Mouse (Mus musculus) CH12.LX (cell line): Measurements from ENCODE around the gene Rassf8. TPM values are rescaled to one million over a fixed set of nuclear protein-coding genes. Genes with fewer than 3 reads are reported as not detected.

Experiments
- DNase-seq: peaks from one replicate; pipeline ENCODE4 v3.0.0-alpha.2; 2013; ENCODE audit errors: extremely low read depth
- H3K27ac ChIP-seq: 2 replicates; pipeline ENCODE4 v1.5.1; 2012; ENCODE audit warnings: low read depth, mild to moderate bottlenecking, control low read depth, moderate library complexity; ENCODE audit not compliant: insufficient read depth
- H3K27me3 ChIP-seq: replicated peaks from 2 replicates; pipeline ENCODE3; 2012; ENCODE audit warnings: inconsistent platforms
- H3K36me3 ChIP-seq, 2 experiments: replicated peaks in 1 of 2; 2 replicates each; pipeline versions ENCODE3 to v1.6.1; 2012; ENCODE audit warnings: inconsistent platforms in 1 of 2, low read length in 1 of 2, mild to moderate bottlenecking in 1 of 2, mixed read lengths in 1 of 2, moderate library complexity in 1 of 2; ENCODE audit not compliant: control insufficient read depth in 1 of 2, insufficient read depth in 1 of 2
- H3K4me1 ChIP-seq, 2 experiments: 2 replicates each; pipeline ENCODE4 v1.6.1; 2012; ENCODE audit warnings: inconsistent platforms in 1 of 2, moderate library complexity in 1 of 2; ENCODE audit not compliant: insufficient read depth in 2 of 2, control insufficient read depth in 1 of 2
- H3K4me2 ChIP-seq: 2 replicates; pipeline ENCODE4 v1.6.1; 2012; ENCODE audit warnings: low read depth, mild to moderate bottlenecking, control low read depth; ENCODE audit not compliant: poor library complexity, insufficient read depth, severe bottlenecking
- H3K4me3 ChIP-seq, 3 experiments: fragments of 150-350 bp in 1 of 3; sonication (generic) in 1 of 3; replicated peaks in 1 of 3; 2 replicates each; pipeline versions ENCODE3 to v1.5.1; 2011 to 2012; ENCODE audit warnings: low read depth in 2 of 3, low read length in 2 of 3, mild to moderate bottlenecking in 2 of 3, moderate library complexity in 2 of 3, control low read depth in 1 of 3, improper control_type of control experiment in 1 of 3, inconsistent platforms in 1 of 3, mixed read lengths in 1 of 3; ENCODE audit not compliant: poor library complexity in 1 of 3
- H3K79me2 ChIP-seq: replicated peaks from 2 replicates; pipeline ENCODE4 v1.6.1; 2012; ENCODE audit warnings: mild to moderate bottlenecking, moderate library complexity; ENCODE audit not compliant: control insufficient read depth, poor library complexity, insufficient read depth, severe bottlenecking; ENCODE audit errors: extremely low read depth
- H3K9ac ChIP-seq: 2 replicates; pipeline ENCODE4 v1.6.1; 2012; ENCODE audit warnings: low read depth, mild to moderate bottlenecking, control low read depth, moderate library complexity; ENCODE audit not compliant: insufficient read depth
- H3K9me3 ChIP-seq: replicated peaks from 2 replicates; pipeline ENCODE3; 2012; ENCODE audit warnings: low read length, inconsistent platforms, mixed read lengths
- CHD1 ChIP-seq: IDR thresholded peaks from 2 replicates; pipeline ENCODE4 v1.6.1; 2012; ENCODE audit warnings: low read depth, low read length, improper control_type of control experiment, inconsistent platforms
- CTCF ChIP-seq, 2 experiments: IDR thresholded peaks in 1 of 2; conservative IDR thresholded peaks in 1 of 2; 2 replicates each; pipeline ENCODE4 v1.5.1; 2011 to 2012; ENCODE audit warnings: low read depth in 2 of 2, low read length in 2 of 2, improper control_type of control experiment in 1 of 2, inconsistent platforms in 1 of 2, mild to moderate bottlenecking in 1 of 2, moderate library complexity in 1 of 2
- ETS1 ChIP-seq: conservative IDR thresholded peaks from 2 replicates; pipeline ENCODE4 v1.6.1; 2012; ENCODE audit warnings: low read depth, mild to moderate bottlenecking, inconsistent platforms, low read length, improper control_type of control experiment, moderate library complexity
- IRF4 ChIP-seq: IDR thresholded peaks from 2 replicates; pipeline ENCODE4 v1.6.1; 2014; ENCODE audit warnings: low read depth, mild to moderate bottlenecking, inconsistent platforms, low read length, improper control_type of control experiment
- JUN ChIP-seq: IDR thresholded peaks from 2 replicates; pipeline ENCODE4 v1.6.1; 2011; ENCODE audit warnings: low read depth, mild to moderate bottlenecking, low read length, improper control_type of control experiment, moderate library complexity; ENCODE audit not compliant: insufficient read depth
- MAX ChIP-seq: IDR thresholded peaks from 2 replicates; pipeline ENCODE4 v1.6.1; 2011; ENCODE audit warnings: low read length, improper control_type of control experiment
- PAX5 ChIP-seq: IDR thresholded peaks from 2 replicates; pipeline ENCODE4 v1.6.1; 2012; ENCODE audit warnings: low read length, inconsistent platforms, mixed read lengths
- POLR2AphosphoS2 ChIP-seq: IDR thresholded peaks from 2 replicates; pipeline ENCODE4 v1.6.1; 2011; ENCODE audit warnings: low read depth, low read length, improper control_type of control experiment
- RAD21 ChIP-seq: IDR thresholded peaks from 2 replicates; pipeline ENCODE4 v1.6.1; 2011; ENCODE audit warnings: low read depth, mild to moderate bottlenecking, low read length, improper control_type of control experiment, moderate library complexity
- UBTF ChIP-seq: IDR thresholded peaks from 2 replicates; pipeline ENCODE4 v1.6.1; 2012; ENCODE audit warnings: low read depth, mild to moderate bottlenecking, inconsistent platforms, low read length, improper control_type of control experiment, moderate library complexity
- ZC3H11A ChIP-seq: IDR thresholded peaks from 2 replicates; pipeline ENCODE4 v1.6.1; 2012; ENCODE audit warnings: low read depth, mild to moderate bottlenecking, inconsistent platforms, low read length, improper control_type of control experiment
- ZNF384 ChIP-seq: IDR thresholded peaks from 2 replicates; pipeline ENCODE4 v1.6.1; 2012; ENCODE audit warnings: low read depth, low read length, improper control_type of control experiment, inconsistent platforms
- dilution Hi-C: fragments of 300-500 bp; cut with MboI; formaldehyde crosslinking; loops from 2 replicates; pipeline ENCODE4 v1.14.3; 2020; ENCODE audit warnings: low sequenced_read_pairs; ENCODE audit not compliant: extremely low pct_unique_long_range_greater_than_20kb, extremely low pct_ligation_motif_present
- in situ Hi-C: fragments of 300-500 bp; cut with MboI; formaldehyde crosslinking; loops from 3 replicates; pipeline ENCODE4 v1.14.3; 2019; ENCODE audit warnings: low sequenced_read_pairs, low pct_ligation_motif_present, low pct_unique_long_range_greater_than_20kb, mixed read lengths
- polyA plus RNA-seq: library from polyadenylated mRNA; unstranded; fragments of >175 nt; gene quantifications from 2 replicates; pipeline ENCODE4 v1.2.1, GENCODE M21; 2012; ENCODE audit warnings: low read depth; ENCODE audit not compliant: insufficient read length
- total RNA-seq, 2 experiments: library from RNA; depleted of rRNA; stranded (reverse); fragments of 300-350 nt in 1 of 2; fragments of >200 nt in 1 of 2; gene quantifications; 2 replicates each; pipeline ENCODE4 v1.2.3; 2012 to 2014

Rassf8 gene
- total and polyA plus RNA-seq, 3 experiments = 0.34 to 0.59 (median 0.48) TPM

DNA sequence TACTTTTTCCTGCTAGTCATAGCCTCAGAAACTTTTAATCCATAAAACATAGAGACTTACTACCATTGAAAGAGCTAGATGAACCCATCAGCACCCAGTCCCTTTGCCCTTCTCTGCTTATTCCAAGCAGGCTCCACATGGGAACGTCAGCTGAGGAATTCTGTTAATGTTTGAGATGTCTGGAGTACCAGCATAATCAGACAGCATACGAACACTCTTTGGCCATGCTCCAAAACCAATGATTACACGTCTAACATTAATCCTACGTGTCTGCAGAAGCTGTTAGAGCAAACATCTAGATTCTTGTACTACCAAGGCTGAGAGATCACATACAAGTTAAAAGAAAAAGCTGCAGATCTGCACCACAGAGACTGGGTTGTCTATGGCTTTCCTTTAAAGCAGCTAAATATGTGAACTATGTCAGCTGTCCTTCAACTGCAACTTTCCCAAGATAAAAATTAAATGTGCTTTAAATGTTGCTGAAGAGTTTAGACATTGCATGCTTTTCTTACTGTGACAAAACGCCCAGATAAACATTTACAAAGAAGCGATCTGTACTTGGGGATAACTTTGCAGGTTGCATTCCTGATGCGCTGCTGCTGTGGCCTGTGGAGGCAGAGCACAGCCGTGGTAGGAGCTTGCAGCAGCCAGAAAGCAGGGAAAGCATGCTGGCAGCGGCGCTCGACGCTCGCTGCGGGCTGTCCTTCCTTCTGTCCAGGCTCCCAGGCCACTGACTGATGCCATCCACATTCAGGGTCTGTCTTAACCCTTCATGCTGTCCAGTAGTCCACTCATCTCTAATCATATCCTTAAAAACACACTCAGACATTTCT, 49.9 kb downstream of the Rassf8 start:
- no peak for DNase-seq
- Histone ChIP-seq H3K9ac (no peak overlapping the region), H3K36me3 (no peaks in the 10 kb centered on the region)
- no peak for TF ChIP-seq RAD21
- no peak for TF ChIP-seq PAX5
- TF ChIP-seq MAX = no peak
- TF ChIP-seq, all 38 proteins: peak for 0
- Histone ChIP-seq H3K4me2 (no peak overlapping the region), H3K9me3 (peaks cover 4% of the 10 kb centered on the region), H3K4me3 (no peak overlapping the region), H3K27ac (no peak overlapping the region), H3K27me3 (no peaks in the 10 kb centered on the region), H3K79me2 (no peaks in the 10 kb centered on the region), H3K4me1 (peaks cover 2 to 13% of the 10 kb centered on the region in 2 experiments; a peak in 2 of 4 replicates)
- dilution Hi-C loops (no loop called here), in situ Hi-C loops (loop anchor here (10.0 kb wide), 1 partner anchor 432 kb away; no protein-coding TSS in a partner anchor)

DNA sequence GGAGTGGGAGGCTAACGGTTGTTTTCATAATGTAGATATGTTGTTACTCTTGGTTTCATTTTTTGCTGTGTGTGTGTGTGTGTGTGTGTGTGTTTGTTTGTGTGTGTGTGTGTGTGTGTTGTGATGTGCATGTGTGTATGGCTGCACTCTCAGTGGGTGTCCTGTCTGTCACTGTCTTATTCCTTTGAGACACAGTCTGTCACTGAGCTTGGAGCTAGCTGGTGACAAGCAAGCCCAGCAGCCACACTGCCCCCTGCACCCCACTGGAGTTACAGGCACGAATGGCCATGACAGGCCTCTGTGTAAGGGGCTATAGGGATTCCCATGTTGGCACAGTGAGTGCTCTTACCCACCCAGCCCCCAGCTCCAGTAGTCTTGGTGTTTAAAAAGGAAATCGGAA, 51.1 kb downstream of the Rassf8 start:
- H3K27me3 ChIP-seq = no peaks in the 10 kb centered on the region
- H3K27ac ChIP-seq = no peak overlapping the region
- dilution Hi-C loops (no loop called here), in situ Hi-C loops (loop anchor here (10.0 kb wide), 1 partner anchor 433 kb away; no protein-coding TSS in a partner anchor)
- H3K4me2 ChIP-seq = no peak overlapping the region
- peaks cover 4% of the 10 kb centered on the region for H3K9me3 ChIP-seq
- no peak for TF ChIP-seq ETS1
- TF ChIP-seq UBTF = no peak
- TF ChIP-seq ZC3H11A = no peak
- no peak for TF ChIP-seq ZNF384
- TF ChIP-seq IRF4 = no peak
- no peak for TF ChIP-seq CTCF (conservative IDR thresholded peaks at IDR 0.05 in 1 of 2, IDR thresholded peaks at IDR 0.05 in 1 of 2; ENCODE audit: low read depth in 2 of 2, low read length in 2 of 2)
- no peak for TF ChIP-seq JUN
- no peak for TF ChIP-seq RAD21
- no peak overlapping the region for H3K4me3 ChIP-seq
- DNase-seq = no peak
- no peaks in the 10 kb centered on the region for H3K36me3 ChIP-seq
- H3K9ac ChIP-seq = no peak overlapping the region
- H3K79me2 ChIP-seq = no peaks in the 10 kb centered on the region
- H3K4me1 ChIP-seq = peaks cover 2 to 15% of the 10 kb centered on the region in 2 experiments; a peak in 2 of 4 replicates

DNA sequence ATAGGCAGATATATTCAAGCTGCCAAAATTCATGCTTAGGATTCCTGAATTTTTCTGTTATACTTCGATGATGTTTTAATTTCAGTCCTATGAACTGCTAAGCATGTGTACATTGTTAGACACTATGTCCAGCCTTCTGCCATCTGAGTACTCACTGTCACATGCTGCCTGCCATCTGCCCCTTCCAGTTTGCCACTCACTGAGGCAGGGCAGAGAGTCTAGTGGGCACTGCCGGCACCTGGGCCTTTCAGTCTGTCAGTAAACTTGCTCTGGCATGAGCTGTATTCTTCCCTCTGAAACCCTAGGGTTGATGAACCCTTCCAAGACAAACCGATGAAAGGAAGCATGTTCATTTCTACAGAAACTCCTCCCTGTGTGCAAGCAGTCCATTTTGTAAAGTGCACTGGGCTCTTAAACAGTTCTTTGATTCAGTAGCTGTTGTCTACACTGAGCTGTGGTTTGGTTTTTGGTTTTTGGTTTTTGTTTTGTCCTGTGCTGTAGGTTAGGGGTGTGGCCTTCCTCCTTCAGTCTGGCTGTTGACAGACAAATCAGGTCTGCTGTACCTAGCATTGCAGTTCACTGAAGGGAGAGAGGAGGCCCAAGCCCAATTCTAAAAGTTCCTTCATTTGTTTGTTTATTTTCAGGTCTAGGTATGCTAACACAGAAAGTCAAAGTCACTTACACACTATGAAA, 55.4 kb downstream of the Rassf8 start:
- no peak for TF ChIP-seq CHD1
- no peak for TF ChIP-seq POLR2AphosphoS2
- no peak for DNase-seq
- H3K4me1 ChIP-seq = peaks cover 2 to 19% of the 10 kb centered on the region in 2 experiments; a peak in 2 of 4 replicates
- H3K9ac ChIP-seq = no peak overlapping the region
- dilution Hi-C loops (no loop called here), in situ Hi-C loops (no loop called here)
- no peaks in the 10 kb centered on the region for H3K27me3 ChIP-seq
- no peak overlapping the region for H3K4me2 ChIP-seq
- no peaks in the 10 kb centered on the region for H3K79me2 ChIP-seq
- no peak overlapping the region for H3K4me3 ChIP-seq
- H3K27ac ChIP-seq = no peak overlapping the region
- H3K36me3 ChIP-seq = no peaks in the 10 kb centered on the region
- no peaks in the 10 kb centered on the region for H3K9me3 ChIP-seq
